Mouse (Mus musculus): ENCODE measurements around the gene Defb48. TPM values are rescaled to one million over a fixed set of nuclear protein-coding genes. Genes with fewer than 3 reads are reported as not detected.

Gene Defb48
- not detected in 2 replicates for polyA plus RNA-seq (2012; rRNA removed)

GRCm38 (mm10) chr14:62984410-62984809 is at the start of gene Defb48:
TSS of gene Defb48 (minus strand) at chr14:62984510.

GRCm38 (mm10) chr14:63011471-63011870 is 27.2 kb upstream of the Defb48 start, which contains the start of gene Defb43:
TSS of gene Defb43 (plus strand) at chr14:63011771.

GRCm38 (mm10) chr14:62997777-62998176 is 13.5 kb upstream of the Defb48 start, which contains the start of gene Defb47:
TSS of gene Defb47 (plus strand) at chr14:62998077.

Other genes starting within 250 kb of the Defb48 start
- 6.5 and 6.9 TPM in 2 replicates for gene Ints6, start 223.3 kb downstream of the Defb48 start, polyA plus RNA-seq (2012; rRNA removed)
- gene Wdfy2, start 146.8 kb downstream of the Defb48 start, polyA plus RNA-seq (2012; rRNA removed), result 2.7 and 3.4 TPM in 2 replicates
- not detected in 2 replicates for gene Defb47, start 13.6 kb upstream of the Defb48 start, polyA plus RNA-seq (2012; rRNA removed)
- not detected in 2 replicates for gene Defb43, start 27.3 kb upstream of the Defb48 start, polyA plus RNA-seq (2012; rRNA removed)
- 0.36 TPM in 1 of 2 replicates, not detected in the other for gene Defb42, start 62.5 kb upstream of the Defb48 start, polyA plus RNA-seq (2012; rRNA removed)
- not detected in 2 replicates for gene Defb30, start 65.5 kb upstream of the Defb48 start, polyA plus RNA-seq (2012; rRNA removed)

Measured in colon, adult 2 months (tissue).